Mouse (Mus musculus) small intestine, adult 2 months (tissue): ENCODE measurements around the gene Cks1b.

Source experiments
- CTCF ChIP-seq: fragments of 200-500 bp; IDR thresholded peaks from 2 replicates; pipeline ENCODE4 v1.5.1; 2012; ENCODE audit warnings: low read depth, mild to moderate bottlenecking, control low read depth, inconsistent platforms, low read length, moderate library complexity, mixed read lengths; ENCODE audit not compliant: insufficient replicate concordance, insufficient read length; ENCODE audit errors: extremely low read depth
- POLR2A ChIP-seq: fragments of 200-500 bp; IDR thresholded peaks from 2 replicates; pipeline ENCODE4 v1.6.1; 2012; ENCODE audit warnings: low read depth, mild to moderate bottlenecking, control low read depth, inconsistent platforms, low read length, moderate library complexity

DNA sequence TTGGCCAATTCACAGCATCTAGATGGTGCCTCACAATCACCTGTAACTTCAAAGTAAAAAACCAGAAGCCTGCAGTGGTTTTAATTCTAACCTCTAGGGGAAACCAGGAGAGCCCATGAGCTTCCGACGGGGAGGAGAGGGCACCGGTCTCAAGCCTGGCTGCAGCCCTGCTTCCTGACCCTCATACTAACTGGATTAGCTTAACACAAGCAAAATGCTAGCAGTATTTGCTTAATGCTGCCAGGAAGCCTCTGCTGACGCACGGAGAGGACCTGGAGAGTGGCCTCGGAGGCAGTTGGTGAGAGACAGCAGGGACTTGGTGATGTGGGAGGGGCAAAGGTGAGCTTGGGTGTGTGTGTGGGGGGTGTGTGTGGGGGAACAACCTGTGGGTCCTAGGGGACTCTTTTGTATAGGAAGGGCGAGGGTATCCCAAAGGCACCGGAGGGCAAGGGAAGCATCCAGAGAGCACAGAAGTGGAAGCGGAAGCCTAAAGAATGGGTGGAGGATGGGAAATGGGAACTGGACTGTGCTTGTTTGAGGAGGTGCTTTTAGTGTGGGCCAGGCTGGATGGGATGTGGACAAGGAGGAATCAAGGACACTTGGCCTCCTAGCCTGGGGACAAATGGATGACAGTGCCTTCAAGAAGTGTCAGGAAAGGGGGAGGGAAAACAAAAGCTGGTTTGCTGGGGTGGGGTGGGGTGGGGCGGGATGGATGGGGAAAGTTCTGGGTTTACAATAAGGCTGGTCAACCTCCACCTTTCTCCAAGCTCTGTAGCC, 36.4 kb upstream of the Cks1b start, which contains the start of gene Pmvk:
- TF ChIP-seq CTCF (no peak), POLR2A (no peak)
